Mouse (Mus musculus) heart, postnatal 0 days (tissue): ENCODE data around the gene Ndp. TPM values are rescaled to one million over a fixed set of nuclear protein-coding genes. Genes with fewer than 3 reads are reported as not detected.

Experiments
- ATAC-seq: fragments of 200-750 bp; cut with Nextera tagmentation; 2 replicates; pipeline ENCODE4 v1.8.0; 2017; ENCODE audit warnings: low read depth, moderate number of reproducible peaks, moderate library complexity; ENCODE audit not compliant: insufficient read depth
- DNase-seq: peaks from one replicate; pipeline ENCODE4 v3.0.0-alpha.2; 2016; ENCODE audit warnings: low spot score
- H3K27ac ChIP-seq: fragments of 300-500 bp; sonication (generic); 2 replicates; pipeline ENCODE4 v1.5.1; 2014; ENCODE audit warnings: low read depth, mild to moderate bottlenecking
- H3K27me3 ChIP-seq: fragments of 300-500 bp; sonication (generic); 2 replicates; pipeline ENCODE4 v1.6.1; 2014; ENCODE audit warnings: low read length, mixed read lengths; ENCODE audit not compliant: control insufficient read depth, insufficient read depth
- H3K36me3 ChIP-seq: fragments of 300-500 bp; sonication (generic); replicated peaks from 2 replicates; pipeline ENCODE4 v1.6.1; 2014; ENCODE audit warnings: low read length, mixed read lengths; ENCODE audit not compliant: control insufficient read depth, insufficient read depth
- H3K4me1 ChIP-seq: fragments of 300-500 bp; sonication (generic); 2 replicates; pipeline ENCODE4 v1.6.1; 2014; ENCODE audit warnings: antibody characterized with exemption; ENCODE audit not compliant: control insufficient read depth, insufficient read depth
- H3K4me2 ChIP-seq: fragments of 300-500 bp; sonication (generic); 2 replicates; pipeline ENCODE4 v1.6.1; 2014; ENCODE audit warnings: low read depth, mild to moderate bottlenecking, low read length, moderate library complexity
- H3K4me3 ChIP-seq: fragments of 300-500 bp; sonication (generic); 2 replicates; pipeline ENCODE4 v1.5.1; 2014; ENCODE audit warnings: low read depth, low read length
- H3K9ac ChIP-seq: fragments of 300-500 bp; sonication (generic); replicated peaks from 2 replicates; pipeline ENCODE4 v1.6.1; 2014; ENCODE audit warnings: low read depth, low read length, mixed read lengths
- H3K9me3 ChIP-seq: fragments of 300-500 bp; sonication (generic); replicated peaks from 2 replicates; pipeline ENCODE4 v1.6.1; 2016; ENCODE audit warnings: low read length; ENCODE audit not compliant: control insufficient read depth
- CTCF ChIP-seq: IDR thresholded peaks from 2 replicates; pipeline ENCODE4 v1.5.1; 2016; ENCODE audit warnings: antibody characterized with exemption, control low read depth, low read depth
- EP300 ChIP-seq: IDR thresholded peaks from 2 replicates; pipeline ENCODE4 v1.6.1; 2016; ENCODE audit warnings: antibody characterized with exemption, low read depth
- WGBS: fragments of 180-500 bp; shearing (Covaris S2); extraction: QIAGEN DNeasy Blood & Tissue Kit; methylation state at CpG from one replicate; pipeline ENCODE4 v1.1.7; 2014; 5-methylcytosine and 5-hydroxymethylcytosine counted together
- polyA plus RNA-seq: library from polyadenylated mRNA; unstranded; fragments of >200 nt; fragmentation: Nextera tagmentation; extraction: Ambion mirVana; gene quantifications from 2 replicates; pipeline ENCODE4 v1.2.1, GENCODE M21; 2015
- total RNA-seq: library from RNA; depleted of rRNA; stranded (reverse); fragments of >200 nt; gene quantifications from 2 replicates; pipeline ENCODE4 v1.2.3, GENCODE M21; 2014; ENCODE audit warnings: low replicate concordance

The Ndp gene
- total and polyA plus RNA-seq, 2 experiments from 2014 or later: 0.46 TPM; not detected in 1

- 17% methylated on average over 18 of the region's 18 CpGs for WGBS
- H3K4me3 ChIP-seq: peak overlapping the region; percentile 26
- DNase-seq: no peak
- peak overlapping the region; percentile 53 for H3K4me2 ChIP-seq
- no peak for TF ChIP-seq EP300
- TF ChIP-seq CTCF: no peak
- H3K36me3 ChIP-seq: no peaks in the 10 kb centered on the region
- H3K4me1 ChIP-seq: no peaks in the 10 kb centered on the region
- no peaks in the 10 kb centered on the region for H3K27me3 ChIP-seq
- no peaks in the 10 kb centered on the region for H3K9me3 ChIP-seq
- H3K27ac ChIP-seq: no peak overlapping the region
- ATAC-seq: no peak
- H3K9ac ChIP-seq: no peak overlapping the region
Measured at GRCm38 (mm10) chrX:16910211-16911095, 1.1 kb downstream of the Ndp start.

GRCm38 (mm10) chrX:16908652-16909051 lies 2.9 kb downstream of the Ndp start:
- 58% methylated on average over 2 of the region's 2 CpGs for WGBS
- H3K4me3 ChIP-seq: no peak overlapping the region
- no peaks in the 10 kb centered on the region for H3K27me3 ChIP-seq
- TF ChIP-seq EP300 (no peak), CTCF (no peak)
- no peak overlapping the region for H3K4me2 ChIP-seq
- ATAC-seq: no peak
- H3K4me1 ChIP-seq: no peaks in the 10 kb centered on the region
- no peak overlapping the region for H3K27ac ChIP-seq
- no peak overlapping the region for H3K9ac ChIP-seq
- H3K36me3 ChIP-seq: no peaks in the 10 kb centered on the region
- DNase-seq: no peak
- H3K9me3 ChIP-seq: no peaks in the 10 kb centered on the region

DNA sequence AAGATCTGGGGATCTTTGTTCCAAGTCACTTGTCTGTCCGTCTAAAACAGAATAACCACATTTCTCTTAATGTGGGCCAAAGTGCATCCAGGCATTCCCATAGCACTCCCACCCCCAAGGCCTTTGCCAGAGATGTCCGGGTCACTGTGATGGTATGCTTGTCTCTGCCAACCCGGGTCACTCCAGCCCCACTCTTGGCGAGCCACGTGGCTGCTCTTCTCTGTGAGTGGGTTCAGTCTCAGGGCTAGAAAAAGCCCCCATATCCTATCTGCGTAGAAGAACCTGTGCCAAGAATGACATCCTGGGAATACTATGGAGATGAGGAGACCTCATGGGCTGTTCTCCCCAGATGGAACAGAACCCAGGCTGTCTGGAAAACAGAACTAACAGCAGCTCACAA lies 4.0 kb downstream of the Ndp start:
- Histone ChIP-seq H3K9me3 (no peaks in the 10 kb centered on the region), H3K4me1 (no peaks in the 10 kb centered on the region), H3K36me3 (no peaks in the 10 kb centered on the region), H3K4me2 (no peak overlapping the region), H3K4me3 (no peak overlapping the region), H3K27me3 (no peaks in the 10 kb centered on the region), H3K27ac (no peak overlapping the region), H3K9ac (no peak overlapping the region)
- no peak for TF ChIP-seq EP300
- no peak for TF ChIP-seq CTCF
- 49% methylated on average over 6 of the region's 6 CpGs for WGBS
- DNase-seq (peak; percentile 20), ATAC-seq (peak; percentile 30; the same call in 1 of the 2 replicates)

- no peak overlapping the region for H3K4me2 ChIP-seq
- TF ChIP-seq CTCF (peak; percentile 89), EP300 (no peak)
- no peak overlapping the region for H3K27ac ChIP-seq
- H3K4me3 ChIP-seq: no peak overlapping the region
- no peaks in the 10 kb centered on the region for H3K36me3 ChIP-seq
- peak; percentile 49 for DNase-seq
- H3K9ac ChIP-seq: no peak overlapping the region
- H3K27me3 ChIP-seq: no peaks in the 10 kb centered on the region
- H3K4me1 ChIP-seq: no peaks in the 10 kb centered on the region
- peak; percentile 57; the same call in 1 of the 2 replicates for ATAC-seq
- 31% methylated on average over 5 of the region's 5 CpGs for WGBS
- H3K9me3 ChIP-seq: no peaks in the 10 kb centered on the region
Measured at GRCm38 (mm10) chrX:16894377-16895175, 17.0 kb downstream of the Ndp start.

DNA sequence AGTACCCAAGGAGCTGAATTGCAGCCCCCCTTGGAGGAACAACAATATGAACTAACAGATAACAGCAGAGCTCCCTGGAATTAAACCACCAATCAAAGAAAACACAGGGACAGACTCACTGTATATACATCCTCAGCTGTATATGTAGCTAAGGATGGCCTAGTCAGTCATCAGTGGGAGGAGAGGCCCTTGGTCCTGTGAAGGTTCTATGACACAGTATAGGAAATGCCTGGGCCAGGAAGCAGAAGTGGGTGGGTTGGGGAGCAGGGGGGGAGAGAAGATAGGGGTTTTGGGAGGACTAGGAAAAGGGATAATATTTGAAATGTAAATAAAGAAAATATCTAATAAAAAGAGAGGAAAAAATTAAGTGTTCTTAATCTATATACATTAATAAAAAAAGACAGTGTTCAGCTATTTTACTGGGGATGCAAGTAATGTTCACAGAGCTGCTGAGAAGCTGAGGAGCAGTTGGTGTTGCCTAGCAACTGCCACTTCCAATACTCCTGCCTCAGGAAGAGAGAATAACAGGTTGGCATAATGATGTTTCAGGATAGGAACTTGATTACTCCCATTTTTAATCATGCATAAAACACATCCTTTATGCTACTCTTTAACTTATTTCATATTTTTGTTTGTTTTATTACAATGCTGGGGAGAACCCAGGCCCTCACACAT lies 43.8 kb downstream of the Ndp start:
- no peak overlapping the region for H3K9ac ChIP-seq
- ATAC-seq (no peak), DNase-seq (no peak)
- H3K4me3 ChIP-seq: no peak overlapping the region
- H3K27me3 ChIP-seq: no peaks in the 10 kb centered on the region
- no peak for TF ChIP-seq CTCF
- TF ChIP-seq EP300: no peak
- no peaks in the 10 kb centered on the region for H3K4me1 ChIP-seq
- H3K4me2 ChIP-seq: no peak overlapping the region
- H3K36me3 ChIP-seq: no peaks in the 10 kb centered on the region
- no peaks in the 10 kb centered on the region for H3K9me3 ChIP-seq
- H3K27ac ChIP-seq: no peak overlapping the region
